Comparison of ENCODE assay signal across 8 mouse cellular contexts in the genomic region with DNA sequence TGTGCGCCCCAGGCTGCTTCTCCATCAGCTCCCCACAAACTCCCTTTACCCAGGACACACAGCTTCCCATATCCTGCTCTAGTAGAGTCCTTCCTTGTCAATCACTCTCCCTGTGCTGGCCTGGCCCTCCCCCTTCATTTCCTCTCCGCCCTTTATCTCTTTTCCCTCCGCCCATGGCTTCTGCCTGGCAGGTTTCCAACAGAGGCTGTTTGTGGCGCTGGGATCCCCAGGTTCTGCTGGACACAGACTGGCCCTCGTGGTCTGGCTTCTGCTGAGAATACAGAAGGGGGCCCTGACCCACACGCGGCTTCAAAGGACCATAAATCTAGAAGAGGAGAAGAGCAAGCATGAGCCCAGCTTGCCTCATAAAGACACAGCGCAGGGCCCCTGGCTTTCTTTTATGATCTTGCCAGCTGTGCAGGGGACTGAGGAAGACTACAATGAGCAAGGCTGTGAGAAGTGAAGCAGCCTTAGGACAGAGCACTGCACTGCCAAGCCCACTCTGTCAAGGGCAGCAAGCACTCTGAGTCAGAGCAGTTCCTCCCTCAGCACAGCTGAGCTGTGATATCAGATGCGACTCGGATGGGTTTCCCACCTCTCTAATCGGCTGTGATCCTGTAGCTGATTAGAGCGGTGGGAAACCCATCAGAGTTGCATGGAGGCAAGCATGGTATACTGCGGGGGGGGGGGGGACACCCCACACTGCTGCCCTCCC. TPM values are rescaled to one million over a fixed set of nuclear protein-coding genes. Genes with fewer than 3 reads are reported as not detected.
A peak's percentile ranks its signal among the peaks of the same experiment; 100 is the strongest.
DNase-seq lines count a peak whose midpoint lies in the region; ATAC-seq and TF ChIP-seq lines count a peak whose summit lies in the region.

No protein-coding gene starts in this region.

- 10% methylated on average over 13 of the region's 13 CpGs for WGBS in heart, embryonic 12.5 days
- WGBS in kidney, embryonic 14.5 days, result 7% methylated on average over 13 of the region's 13 CpGs
- WGBS in lung, postnatal 0 days, result 18% methylated on average over 13 of the region's 13 CpGs

- peak; percentile 49 for DNase-seq in ovary, adult 18-20 months (ENCODE audit: low spot score)
- no peak for DNase-seq in ovary, postnatal 10 days (ENCODE audit: low spot score)
- peak; percentile 53 for DNase-seq in embryo, embryonic 11 days
- DNase-seq in lung, postnatal 0 days (ENCODE audit: low spot score), result peak; percentile 76
- peak; percentile 37 to 76 for DNase-seq in spleen, postnatal 10 days (ENCODE audit: low spot score in 2 of 2)
- no peak for DNase-seq in cerebellum, adult 18-20 months

- H3K9ac ChIP-seq in heart, embryonic 12.5 days, result peak overlapping the region; percentile 51; the same call in 1 of the 2 replicates
- H3K9ac ChIP-seq in kidney, embryonic 14.5 days (ENCODE audit: low read depth, low read length), result peak overlapping the region; percentile 18; the same call in 1 of the 2 replicates
- no peak overlapping the region for H3K9ac ChIP-seq in lung, postnatal 0 days (replicated peaks; ENCODE audit: low read depth)

- H3K4me1 ChIP-seq in heart, embryonic 12.5 days (replicated peaks), result peaks cover 36% of the 10 kb centered on the region
- H3K4me1 ChIP-seq in kidney, embryonic 14.5 days (ENCODE audit: control insufficient read depth, insufficient read depth, low read length), result peaks cover 32% of the 10 kb centered on the region
- peaks cover under 1% of the 10 kb centered on the region; the same call in 1 of the 2 replicates for H3K4me1 ChIP-seq in lung, postnatal 0 days (ENCODE audit: insufficient read depth, low read depth, low read length)

- H3K4me2 ChIP-seq in heart, embryonic 12.5 days, result peak overlapping the region; percentile 62
- peak overlapping the region; percentile 22; the same call in 1 of the 2 replicates for H3K4me2 ChIP-seq in kidney, embryonic 14.5 days (replicated peaks; ENCODE audit: low read depth, low read length)
- peak overlapping the region; percentile 25; the same call in 1 of the 2 replicates for H3K4me2 ChIP-seq in lung, postnatal 0 days (replicated peaks; ENCODE audit: low read depth, low read length)

- peak; percentile 77 for ATAC-seq in heart, embryonic 12.5 days (ENCODE audit: insufficient number of reproducible peaks, low FRiP score)
- peak; percentile 56 for ATAC-seq in kidney, embryonic 14.5 days (ENCODE audit: low FRiP score, low TSS enrichment)
- ATAC-seq in lung, postnatal 0 days, result peak; percentile 71

- no peaks in the 10 kb centered on the region for H3K9me3 ChIP-seq in heart, embryonic 12.5 days (replicated peaks)
- H3K9me3 ChIP-seq in kidney, embryonic 14.5 days (ENCODE audit: control insufficient read depth, low read length), result no peaks in the 10 kb centered on the region
- no peaks in the 10 kb centered on the region for H3K9me3 ChIP-seq in lung, postnatal 0 days (ENCODE audit: low read length)

- peak overlapping the region; percentile 71 for H3K27ac ChIP-seq in heart, embryonic 12.5 days (ENCODE audit: poor library complexity, severe bottlenecking)
- peak overlapping the region; percentile 20 for H3K27ac ChIP-seq in kidney, embryonic 14.5 days (ENCODE audit: low read depth, low read length)
- H3K27ac ChIP-seq in lung, postnatal 0 days (ENCODE audit: low read length), result no peak overlapping the region

- no peak for TF ChIP-seq EP300 in lung, postnatal 0 days (IDR thresholded peaks at IDR 0.05)

- H3K36me3 ChIP-seq in heart, embryonic 12.5 days, result peaks cover 9% of the 10 kb centered on the region; the same call in 1 of the 2 replicates
- H3K36me3 ChIP-seq in kidney, embryonic 14.5 days (ENCODE audit: control insufficient read depth, insufficient read depth, low read length), result no peaks in the 10 kb centered on the region
- no peaks in the 10 kb centered on the region for H3K36me3 ChIP-seq in lung, postnatal 0 days (ENCODE audit: insufficient read depth, low read length)

- TF ChIP-seq CTCF in lung, postnatal 0 days (IDR thresholded peaks at IDR 0.05), result no peak

- H3K27me3 ChIP-seq in heart, embryonic 12.5 days (replicated peaks), result peaks cover 28% of the 10 kb centered on the region
- no peaks in the 10 kb centered on the region for H3K27me3 ChIP-seq in kidney, embryonic 14.5 days (ENCODE audit: control insufficient read depth, insufficient read depth, low read length)
- 0 out of 2 replicates have a peak, but pooled peaks cover 1% of the 10 kb centered on the region for H3K27me3 ChIP-seq in lung, postnatal 0 days (replicated peaks; ENCODE audit: insufficient read depth, low read length)

- H3K4me3 ChIP-seq in heart, embryonic 12.5 days, result 0 out of 2 replicates have a peak overlapping the region, but pooled peaks have one; percentile 12
- H3K4me3 ChIP-seq in kidney, embryonic 14.5 days (ENCODE audit: low read length), result no peak overlapping the region
- H3K4me3 ChIP-seq in lung, postnatal 0 days (ENCODE audit: low read depth, low read length), result no peak overlapping the region

RNA-seq across cellular contexts. Expression of a gene that starts 1.3 kb away (rescaled TPM):
- polyA plus RNA-seq in heart, embryonic 12.5 days (2016; fragmentation: Nextera tagmentation; extraction: Ambion mirVana), result 0.34 and 0.46 TPM in 2 replicates
- polyA plus RNA-seq in kidney, embryonic 14.5 days (2014; fragmentation: Nextera tagmentation; extraction: Ambion mirVana), result 0.31 and 0.43 TPM in 2 replicates
- polyA plus RNA-seq in lung, postnatal 0 days (2015; fragmentation: Nextera tagmentation; extraction: Ambion mirVana), result 0.12 and 0.13 TPM in 2 replicates

RNA-seq across cellular contexts. Expression of a gene that starts 5.4 kb away (rescaled TPM):
- polyA plus RNA-seq in heart, embryonic 12.5 days (2016; fragmentation: Nextera tagmentation; extraction: Ambion mirVana), result 4.5 and 5.0 TPM in 2 replicates
- 35.5 and 41.7 TPM in 2 replicates for polyA plus RNA-seq in kidney, embryonic 14.5 days (2014; fragmentation: Nextera tagmentation; extraction: Ambion mirVana)
- polyA plus RNA-seq in lung, postnatal 0 days (2015; fragmentation: Nextera tagmentation; extraction: Ambion mirVana), result 13.9 and 14.2 TPM in 2 replicates

RNA-seq across cellular contexts. Expression of a gene that starts 16.2 kb away (rescaled TPM):
- 29.2 and 31.0 TPM in 2 replicates for polyA plus RNA-seq in heart, embryonic 12.5 days (2016; fragmentation: Nextera tagmentation; extraction: Ambion mirVana)
- 35.8 and 41.9 TPM in 2 replicates for polyA plus RNA-seq in kidney, embryonic 14.5 days (2014; fragmentation: Nextera tagmentation; extraction: Ambion mirVana)
- 28.2 and 28.4 TPM in 2 replicates for polyA plus RNA-seq in lung, postnatal 0 days (2015; fragmentation: Nextera tagmentation; extraction: Ambion mirVana)

RNA-seq across cellular contexts. Expression of a gene that starts 35.4 kb away (rescaled TPM):
- 31.6 and 36.5 TPM in 2 replicates for polyA plus RNA-seq in heart, embryonic 12.5 days (2016; fragmentation: Nextera tagmentation; extraction: Ambion mirVana)
- polyA plus RNA-seq in kidney, embryonic 14.5 days (2014; fragmentation: Nextera tagmentation; extraction: Ambion mirVana), result 47.9 and 49.1 TPM in 2 replicates
- polyA plus RNA-seq in lung, postnatal 0 days (2015; fragmentation: Nextera tagmentation; extraction: Ambion mirVana), result 32.0 TPM in 2 replicates

RNA-seq across cellular contexts. Expression of a gene that starts 35.6 kb away (rescaled TPM):
- 12.0 and 12.6 TPM in 2 replicates for polyA plus RNA-seq in heart, embryonic 12.5 days (2016; fragmentation: Nextera tagmentation; extraction: Ambion mirVana)
- polyA plus RNA-seq in kidney, embryonic 14.5 days (2014; fragmentation: Nextera tagmentation; extraction: Ambion mirVana), result 21.4 and 24.5 TPM in 2 replicates
- 11.8 and 13.2 TPM in 2 replicates for polyA plus RNA-seq in lung, postnatal 0 days (2015; fragmentation: Nextera tagmentation; extraction: Ambion mirVana)

Comparison
In these comparisons a context has a peak if more than half of its experiments do, and no peak if none do; other contexts are left out.
1. DNase-seq: peak in ovary, adult 18-20 months (single experiment), embryo, embryonic 11 days (single experiment), lung, postnatal 0 days (single experiment) and spleen, postnatal 10 days (2 of 2); none in ovary, postnatal 10 days (single experiment) and cerebellum, adult 18-20 months (0 of 2).
2. Peak in every context shown above with its lines, with median percentiles within 50 percentile points of each other: ATAC-seq and H3K4me2 ChIP-seq.